ENCODE assay signal across 21 mouse cellular contexts in genomic region chr1:47603294-47603988, GRCm38 (mm10).
A peak's percentile ranks its signal among the peaks of the same experiment; 100 is the strongest.
DNase-seq lines count a peak whose midpoint lies in the region; ATAC-seq and TF ChIP-seq lines count a peak whose summit lies in the region.
"Had no signal": no experiment of that assay in that cellular context is flagged by ENCODE, and none has a peak within 500 bp of the region (broad histone marks: within the 10 kb centered on the region; RNA-seq: fewer than 3 reads in every experiment).

No protein-coding gene starts in this region.

- TF ChIP-seq CTCF in brain, embryonic 14.5 days (IDR thresholded peaks at IDR 0.05; ENCODE audit: borderline replicate concordance, extremely low read depth, insufficient read depth, insufficient read length), result no peak

- H3K27me3 ChIP-seq in hindbrain, embryonic 12.5 days, result no peaks in the 10 kb centered on the region
- H3K27me3 ChIP-seq in hindbrain, embryonic 13.5 days, result no peaks in the 10 kb centered on the region
- H3K27me3 ChIP-seq in midbrain, embryonic 14.5 days (ENCODE audit: control insufficient read depth, insufficient read depth, low read length), result no peaks in the 10 kb centered on the region
- H3K27me3 ChIP-seq: embryonic facial prominence, embryonic 12.5 days; hindbrain, embryonic 15.5 days; Patski had no signal

- ATAC-seq in hindbrain, embryonic 12.5 days (ENCODE audit: low FRiP score), result 0 out of 2 replicates have a peak, but pooled peaks have one; percentile 43
- no peak for ATAC-seq in hindbrain, embryonic 13.5 days (ENCODE audit: low FRiP score)
- ATAC-seq in midbrain, embryonic 14.5 days (ENCODE audit: low FRiP score, low TSS enrichment), result peak; percentile 77; the same call in 1 of the 2 replicates
- ATAC-seq: lung, postnatal 0 days; Patski had no signal

- no peak overlapping the region for H3K9ac ChIP-seq in hindbrain, embryonic 12.5 days
- no peak overlapping the region for H3K9ac ChIP-seq in hindbrain, embryonic 13.5 days
- H3K9ac ChIP-seq in midbrain, embryonic 14.5 days (replicated peaks; ENCODE audit: low read length), result no peak overlapping the region
- H3K9ac ChIP-seq: embryonic facial prominence, embryonic 12.5 days; hindbrain, embryonic 15.5 days had no signal

- no peak overlapping the region for H3K4me3 ChIP-seq in hindbrain, embryonic 12.5 days
- no peak overlapping the region for H3K4me3 ChIP-seq in hindbrain, embryonic 13.5 days
- no peak overlapping the region for H3K4me3 ChIP-seq in midbrain, embryonic 14.5 days (replicated peaks; ENCODE audit: low read depth, low read length)
- H3K4me3 ChIP-seq: embryonic facial prominence, embryonic 12.5 days; hindbrain, embryonic 15.5 days; left cerebral cortex, adult 2 months had no signal

- H3K4me2 ChIP-seq in hindbrain, embryonic 12.5 days (replicated peaks), result no peak overlapping the region
- H3K4me2 ChIP-seq in hindbrain, embryonic 13.5 days, result no peak overlapping the region
- H3K4me2 ChIP-seq in midbrain, embryonic 14.5 days (ENCODE audit: low read length), result no peak overlapping the region
- H3K4me2 ChIP-seq: embryonic facial prominence, embryonic 12.5 days; hindbrain, embryonic 15.5 days had no signal

- no peaks in the 10 kb centered on the region for H3K4me1 ChIP-seq in hindbrain, embryonic 12.5 days
- H3K4me1 ChIP-seq in hindbrain, embryonic 13.5 days (replicated peaks), result 0 out of 2 replicates have a peak, but pooled peaks cover 3% of the 10 kb centered on the region
- no peaks in the 10 kb centered on the region; the same call in 1 of the 2 replicates for H3K4me1 ChIP-seq in midbrain, embryonic 14.5 days (ENCODE audit: control insufficient read depth, insufficient read depth, low read length)
- H3K4me1 ChIP-seq: embryonic facial prominence, embryonic 12.5 days had no signal

- no peaks in the 10 kb centered on the region for H3K36me3 ChIP-seq in hindbrain, embryonic 12.5 days
- H3K36me3 ChIP-seq in hindbrain, embryonic 13.5 days, result no peaks in the 10 kb centered on the region
- H3K36me3 ChIP-seq in midbrain, embryonic 14.5 days (ENCODE audit: control insufficient read depth, insufficient read depth, low read length), result no peaks in the 10 kb centered on the region
- H3K36me3 ChIP-seq: embryonic facial prominence, embryonic 12.5 days; hindbrain, embryonic 15.5 days had no signal

- WGBS in hindbrain, embryonic 12.5 days, result 34% methylated on average over 3 of the region's 3 CpGs
- 10% methylated on average over 3 of the region's 3 CpGs for WGBS in hindbrain, embryonic 13.5 days
- 23% methylated on average over 3 of the region's 3 CpGs for WGBS in midbrain, embryonic 14.5 days

- no peaks in the 10 kb centered on the region for H3K9me3 ChIP-seq in hindbrain, embryonic 12.5 days (replicated peaks)
- H3K9me3 ChIP-seq in hindbrain, embryonic 13.5 days, result no peaks in the 10 kb centered on the region
- H3K9me3 ChIP-seq in midbrain, embryonic 14.5 days (ENCODE audit: control insufficient read depth, low read length), result no peaks in the 10 kb centered on the region
- H3K9me3 ChIP-seq: embryonic facial prominence, embryonic 12.5 days; hindbrain, embryonic 15.5 days had no signal

- TF ChIP-seq POLR2A in brain, embryonic 14.5 days (IDR thresholded peaks at IDR 0.05; ENCODE audit: borderline replicate concordance, extremely low read depth, insufficient read depth, insufficient read length, poor library complexity, severe bottlenecking), result no peak

- H3K27ac ChIP-seq in hindbrain, embryonic 12.5 days, result no peak overlapping the region
- H3K27ac ChIP-seq in hindbrain, embryonic 13.5 days, result no peak overlapping the region
- H3K27ac ChIP-seq in midbrain, embryonic 14.5 days (replicated peaks; ENCODE audit: low read depth, low read length), result no peak overlapping the region
- H3K27ac ChIP-seq: embryonic facial prominence, embryonic 12.5 days; hindbrain, embryonic 15.5 days; left cerebral cortex, adult 2 months; stomach, postnatal 0 days had no signal

- DNase-seq in Muller cell, postnatal 12 days (ENCODE audit: inconsistent ontology term), result peak; percentile 24
- DNase-seq in brain, embryonic 14.5 days (ENCODE audit: low read depth), result peak; percentile 76
- DNase-seq in midbrain, embryonic 14.5 days, result peak; percentile 60
- DNase-seq in thymus, postnatal 25 days, result no peak
- no peak for DNase-seq in adrenal gland, postnatal 4 days (ENCODE audit: low spot score in 2 of 2)
- DNase-seq: adrenal gland, postnatal 10 days; cerebellum, adult 11 months; cerebellum, postnatal 14 days; kidney, adult 8-10 months; kidney, postnatal 25 days; left cerebral cortex, postnatal 4 days; liver; right cerebral cortex, adult 18-20 months had no signal

Comparison
In these comparisons a context has a peak if more than half of its experiments do, and no peak if none do; other contexts are left out.
1. DNase-seq: peak in Muller cell, postnatal 12 days (single experiment), brain, embryonic 14.5 days (single experiment) and midbrain, embryonic 14.5 days (single experiment); none in thymus, postnatal 25 days (single experiment) and adrenal gland, postnatal 4 days (0 of 2).